ENCODE assay signal across 22 mouse cellular contexts in genomic region chr2:121403296-121403695, GRCm38 (mm10). TPM values are rescaled to one million over a fixed set of nuclear protein-coding genes. Genes with fewer than 3 reads are reported as not detected.
A peak's percentile ranks its signal among the peaks of the same experiment; 100 is the strongest.
DNase-seq lines count a peak whose midpoint lies in the region; ATAC-seq and TF ChIP-seq lines count a peak whose summit lies in the region.
"Had no signal": no experiment of that assay in that cellular context is flagged by ENCODE, and none has a peak within 500 bp of the region (broad histone marks: within the 10 kb centered on the region; RNA-seq: fewer than 3 reads in every experiment).

No protein-coding gene starts in this region.

- no peaks in the 10 kb centered on the region for H3K36me3 ChIP-seq in heart, adult 2 months (ENCODE audit: control insufficient read depth, insufficient read depth, low read length)
- no peaks in the 10 kb centered on the region for H3K36me3 ChIP-seq in C2C12 (ENCODE audit: control insufficient read depth, insufficient read depth)
- H3K36me3 ChIP-seq: forebrain, embryonic 12.5 days; heart, embryonic 12.5 days; hindbrain, embryonic 10.5 days had no signal

- TF ChIP-seq EP300 in heart, adult 2 months (IDR thresholded peaks at IDR 0.05; ENCODE audit: insufficient read depth, low read depth, low read length) = no peak

- no peak overlapping the region for H3K9ac ChIP-seq in heart, adult 2 months (ENCODE audit: low read depth, low read length)
- H3K9ac ChIP-seq: forebrain, embryonic 12.5 days; heart, embryonic 12.5 days; hindbrain, embryonic 14.5 days had no signal

- no peaks in the 10 kb centered on the region for H3K27me3 ChIP-seq in heart, adult 2 months (ENCODE audit: control insufficient read depth, insufficient read depth, low read length)
- no peaks in the 10 kb centered on the region for H3K27me3 ChIP-seq in C2C12 (ENCODE audit: control insufficient read depth, insufficient read depth, insufficient read length)
- H3K27me3 ChIP-seq: CH12.LX; forebrain, embryonic 12.5 days; heart, embryonic 12.5 days had no signal

- no peak for TF ChIP-seq CTCF in heart, adult 2 months (IDR thresholded peaks at IDR 0.05)
- TF ChIP-seq CTCF in C2C12 (IDR thresholded peaks at IDR 0.05; ENCODE audit: control insufficient read depth, insufficient read depth, insufficient read length) = no peak

- no peak overlapping the region for H3K4me3 ChIP-seq in heart, adult 2 months
- H3K4me3 ChIP-seq in C2C12 (ENCODE audit: insufficient read depth, poor library complexity, severe bottlenecking) = no peak overlapping the region
- H3K4me3 ChIP-seq: forebrain, embryonic 12.5 days; heart, embryonic 12.5 days; hindbrain, embryonic 10.5 days had no signal

- H3K79me2 ChIP-seq in heart, adult 2 months (replicated peaks; ENCODE audit: control insufficient read depth, insufficient read depth, low read length) = no peaks in the 10 kb centered on the region
- no peaks in the 10 kb centered on the region for H3K79me2 ChIP-seq in C2C12 (ENCODE audit: control insufficient read depth, insufficient read depth)

- peak; percentile 54 for DNase-seq in heart, adult 11 months
- no peak for DNase-seq in heart, adult 2 months
- peak; percentile 18 to 38 for DNase-seq in kidney, postnatal 25 days
- no peak for DNase-seq in kidney, adult 8-10 months
- DNase-seq in layer of hippocampus, postnatal 14 days (ENCODE audit: low spot score in 2 of 2) = no peak
- DNase-seq: adrenal gland, adult 8-10 months; adrenal gland, postnatal 36 days; cerebellum, adult 2 months; cerebellum, postnatal 10 days; gastrocnemius, postnatal 10 days had no signal

- intact Hi-C loops in heart, adult 2 months (cut with DNase I) = no loop called here

- no peak for TF ChIP-seq POLR2A in heart, adult 2 months (IDR thresholded peaks at IDR 0.05; ENCODE audit: insufficient read depth, low read depth, low read length)

- H3K4me1 ChIP-seq in heart, adult 2 months (ENCODE audit: control insufficient read depth, insufficient read depth, low read length) = no peaks in the 10 kb centered on the region
- H3K4me1 ChIP-seq: forebrain, embryonic 12.5 days; heart, embryonic 12.5 days; hindbrain, embryonic 10.5 days had no signal

- no peak overlapping the region for H3ac ChIP-seq in C2C12 (ENCODE audit: control insufficient read depth, insufficient read length, low read depth)

- H3K27ac ChIP-seq in heart, adult 2 months = no peak overlapping the region
- H3K27ac ChIP-seq: forebrain, embryonic 12.5 days; hindbrain, embryonic 10.5 days; hindbrain, embryonic 14.5 days had no signal

- no peaks in the 10 kb centered on the region for H3K79me3 ChIP-seq in C2C12 (ENCODE audit: low read depth)

- 0 out of 2 replicates have a peak, but pooled peaks have one; percentile 42 for ATAC-seq in erythroid progenitor cell, adult 5-6 weeks (replicated peaks; ENCODE audit: low FRiP score, poor library complexity, severe bottlenecking)
- ATAC-seq: forebrain, embryonic 16.5 days had no signal

TF ChIP-seq in C2C12, 6 proteins besides CTCF, POLR2A, EP300 and RAD21:
- TF ChIP-seq MYOG (IDR thresholded peaks at IDR 0.05; ENCODE audit: control insufficient read depth, extremely low read depth, insufficient read length) (no peak), MAX (IDR thresholded peaks at IDR 0.05) (no peak), MYOD1 (IDR thresholded peaks at IDR 0.05; ENCODE audit: control insufficient read depth, insufficient read length, low read depth) (peak; percentile 21)
TF ChIP-seq in C2C12: peak in this region for 1.

RNA-seq across cellular contexts. Expression of gene Pdia3, which starts 10.3 kb away (rescaled TPM):
- total RNA-seq in heart, adult 2 months (2021) = 100 to 1,000 TPM; 145 to 148 TPM
- polyA plus RNA-seq in heart, adult 2 months (2012; rRNA removed) = 76.0 and 96.6 TPM in 2 replicates
- 214 TPM for polyA plus RNA-seq in C2C12 (2012; fragmentation: generic; extraction: Trizol)
- 95.9 and 112 TPM in 2 replicates for total RNA-seq in erythroid progenitor cell, adult 5-6 weeks (2015; ENCODE audit: low replicate concordance)
- total RNA-seq in erythroid progenitor cell, adult 5-6 weeks (2017; ENCODE audit: low replicate concordance) = 73.1 and 88.2 TPM in 2 replicates
- total RNA-seq in layer of hippocampus, postnatal 14 days (2021) = 100 to 1,000 TPM; 194 to 224 TPM

RNA-seq across cellular contexts. Expression of gene Catsper2, which starts 10.3 kb away (rescaled TPM):
- 1 to 10 TPM; 3.8 to 4.2 TPM for total RNA-seq in heart, adult 2 months (2021)
- polyA plus RNA-seq in heart, adult 2 months (2012; rRNA removed) = 3.4 and 4.3 TPM in 2 replicates
- polyA plus RNA-seq in C2C12 (2012; fragmentation: generic; extraction: Trizol) = 0.92 TPM
- total RNA-seq in erythroid progenitor cell, adult 5-6 weeks (2015; ENCODE audit: low replicate concordance) = not detected in 2 replicates
- not detected in 2 replicates for total RNA-seq in erythroid progenitor cell, adult 5-6 weeks (2017; ENCODE audit: low replicate concordance)
- 1 to 10 TPM; 4.1 to 4.6 TPM for total RNA-seq in layer of hippocampus, postnatal 14 days (2021)

RNA-seq across cellular contexts. Expression of gene Strc, which starts 16.3 kb away (rescaled TPM):
- total RNA-seq in heart, adult 2 months (2021) = not detected
- polyA plus RNA-seq in heart, adult 2 months (2012; rRNA removed) = 0.09 and 0.10 TPM in 2 replicates
- polyA plus RNA-seq in C2C12 (2012; fragmentation: generic; extraction: Trizol) = not detected
- total RNA-seq in erythroid progenitor cell, adult 5-6 weeks (2015; ENCODE audit: low replicate concordance) = 0.36 TPM in 1 of 2 replicates, not detected in the other
- not detected in 2 replicates for total RNA-seq in erythroid progenitor cell, adult 5-6 weeks (2017; ENCODE audit: low replicate concordance)
- total RNA-seq in layer of hippocampus, postnatal 14 days (2021) = under 1 TPM; 0.09 to 0.31 TPM
- total RNA-seq: gastrocnemius, postnatal 10 days; gastrocnemius, postnatal 4 days; heart, postnatal 25 days had no signal
- polyA plus RNA-seq: embryonic facial prominence, embryonic 11.5 days; forebrain, embryonic 12.5 days; forebrain, embryonic 16.5 days; heart, embryonic 12.5 days; heart, embryonic 16.5 days; hindbrain, embryonic 10.5 days; hindbrain, embryonic 14.5 days had no signal

RNA-seq across cellular contexts. Expression of gene Ell3, which starts 40.8 kb away (rescaled TPM):
- total RNA-seq in heart, adult 2 months (2021) = under 1 TPM in 1 of 2 experiments, not detected in 1; 0.13 TPM
- 0.15 and 0.47 TPM in 2 replicates for polyA plus RNA-seq in heart, adult 2 months (2012; rRNA removed)
- 0.16 TPM for polyA plus RNA-seq in C2C12 (2012; fragmentation: generic; extraction: Trizol)
- total RNA-seq in erythroid progenitor cell, adult 5-6 weeks (2015; ENCODE audit: low replicate concordance) = 1.4 TPM in 1 of 2 replicates, not detected in the other
- not detected in 2 replicates for total RNA-seq in erythroid progenitor cell, adult 5-6 weeks (2017; ENCODE audit: low replicate concordance)
- total RNA-seq in layer of hippocampus, postnatal 14 days (2021) = not detected
- total RNA-seq: gastrocnemius, postnatal 10 days had no signal
- polyA plus RNA-seq: cerebellum, adult 2 months had no signal

RNA-seq across cellular contexts. Expression of gene Serf2, which starts 45.7 kb away (rescaled TPM):
- total RNA-seq in heart, adult 2 months (2021) = 100 to 1,000 TPM; 369 to 415 TPM
- 339 and 340 TPM in 2 replicates for polyA plus RNA-seq in heart, adult 2 months (2012; rRNA removed)
- 714 TPM for polyA plus RNA-seq in C2C12 (2012; fragmentation: generic; extraction: Trizol)
- 89.4 and 100 TPM in 2 replicates for total RNA-seq in erythroid progenitor cell, adult 5-6 weeks (2015; ENCODE audit: low replicate concordance)
- total RNA-seq in erythroid progenitor cell, adult 5-6 weeks (2017; ENCODE audit: low replicate concordance) = 55.3 and 77.3 TPM in 2 replicates
- 100 to 1,000 TPM; 157 to 166 TPM for total RNA-seq in layer of hippocampus, postnatal 14 days (2021)

Comparison
In these comparisons a context has a peak if more than half of its experiments do, and no peak if none do; other contexts are left out.
1. DNase-seq: peak in heart, adult 11 months (single experiment) and kidney, postnatal 25 days (2 of 2); none in heart, adult 2 months (0 of 2), kidney, adult 8-10 months (0 of 2) and layer of hippocampus, postnatal 14 days (0 of 2).
2. RNA of gene Catsper2, which starts 10.3 kb away (total RNA-seq): 4.1 to 4.6 TPM in layer of hippocampus, postnatal 14 days and 3.8 to 4.2 TPM in heart, adult 2 months; not detected in erythroid progenitor cell, adult 5-6 weeks; every median in the first group is over 4 times any median in the second.